Mouse (Mus musculus) thymus, postnatal 4 days (tissue): ENCODE data around the gene Rsbn1l.

ENCODE experiments used
- DNase-seq: peaks from one replicate; pipeline ENCODE4 v3.0.0; 2021

Rsbn1l gene

GRCm38 (mm10) chr5:20956298-20956697 is at the start of gene Rsbn1l:
Gene Rsbn1l (minus strand): TSS chr5:20956398.
- DNase-seq, result no peak

- DNase-seq, result peak; percentile 49
These were observed 46.5 kb upstream of the Rsbn1l start for GRCm38 (mm10) chr5:21002723-21003122.

- DNase-seq, result no peak
These were observed 45.6 kb upstream of the Rsbn1l start for GRCm38 (mm10) chr5:21001622-21002315.

DNA sequence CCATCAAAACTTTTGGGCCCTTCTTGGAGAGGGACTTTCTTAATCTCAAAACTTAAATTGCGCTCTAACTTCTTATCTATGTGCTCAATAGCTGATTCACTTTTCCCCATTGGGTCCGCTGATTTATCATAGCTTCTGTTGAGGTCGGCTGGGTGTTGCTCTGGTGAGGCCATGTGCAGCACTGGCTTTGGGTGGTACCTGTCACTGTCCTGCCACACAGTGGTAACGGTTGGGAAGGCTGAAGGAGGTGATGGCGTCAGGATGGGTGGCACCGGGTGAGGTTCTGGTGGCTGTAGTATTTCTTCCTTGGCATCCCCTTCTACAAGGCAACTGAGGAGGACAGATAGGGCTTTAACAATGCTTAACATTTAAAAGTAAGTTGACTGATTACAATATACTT is 42.2 kb upstream of the Rsbn1l start:
- DNase-seq, result no peak

DNA sequence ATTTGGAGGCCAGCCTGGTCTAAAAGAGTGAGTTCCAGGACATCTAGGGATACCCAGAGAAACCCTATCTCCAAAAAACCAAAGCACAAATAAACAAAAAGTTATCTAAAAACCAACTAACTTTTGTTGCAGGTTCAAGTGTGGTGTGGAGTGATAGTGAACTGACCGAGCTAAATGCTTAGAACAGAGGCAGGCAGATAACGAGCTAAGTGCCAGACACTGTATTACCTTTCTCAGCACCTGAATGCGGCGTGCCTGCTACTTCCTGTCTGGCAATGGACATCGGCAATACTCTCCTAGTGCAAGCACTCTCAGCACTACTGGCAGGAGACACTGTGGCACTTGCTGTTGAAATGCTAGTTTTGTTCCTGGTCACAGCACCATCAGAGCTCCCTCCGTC is 41.4 kb upstream of the Rsbn1l start:
- no peak for DNase-seq

GRCm38 (mm10) chr5:20990062-20990809 is 34.0 kb upstream of the Rsbn1l start:
- DNase-seq, result no peak

GRCm38 (mm10) chr5:20986271-20986670 is 30.1 kb upstream of the Rsbn1l start:
- no peak for DNase-seq

DNA sequence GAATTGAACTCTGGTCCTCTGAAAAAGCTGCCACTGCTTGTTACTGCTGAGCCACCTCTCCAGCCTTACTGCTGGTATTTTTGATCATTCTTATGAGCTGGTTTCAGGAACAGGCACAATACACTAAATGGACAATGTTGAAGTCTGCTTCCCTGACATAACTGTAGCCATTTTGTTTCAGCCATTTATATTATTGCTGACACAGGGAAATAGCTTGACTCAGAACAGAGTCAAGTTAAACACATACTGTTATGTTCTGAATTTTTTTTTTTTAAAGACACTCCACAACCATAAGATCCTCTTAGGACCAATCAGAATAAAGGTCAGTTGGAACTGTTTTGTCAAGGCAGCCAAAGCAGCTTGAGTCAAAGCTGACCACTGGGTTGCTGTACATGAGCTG is 27.3 kb upstream of the Rsbn1l start:
- DNase-seq, result no peak

DNA sequence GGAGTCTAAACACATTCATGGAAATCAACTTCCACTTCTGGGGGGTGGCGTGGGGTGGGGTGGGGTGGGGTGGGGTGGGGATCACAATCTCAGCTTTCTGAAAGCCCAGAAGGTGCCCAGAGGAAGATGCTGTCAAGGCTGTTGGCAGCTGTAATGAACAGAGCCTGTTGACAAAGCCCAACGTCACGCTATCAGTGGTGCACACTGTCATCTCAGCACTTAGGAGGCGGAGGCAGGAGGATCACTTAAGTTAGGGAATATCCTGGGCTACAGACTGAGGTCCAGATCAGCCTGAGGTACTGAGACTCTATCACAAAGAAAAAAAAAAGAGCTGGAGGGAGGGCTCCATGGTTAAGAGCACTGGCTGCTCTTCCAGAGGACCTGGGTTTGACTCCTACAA is 18.5 kb upstream of the Rsbn1l start:
- DNase-seq, result no peak

DNA sequence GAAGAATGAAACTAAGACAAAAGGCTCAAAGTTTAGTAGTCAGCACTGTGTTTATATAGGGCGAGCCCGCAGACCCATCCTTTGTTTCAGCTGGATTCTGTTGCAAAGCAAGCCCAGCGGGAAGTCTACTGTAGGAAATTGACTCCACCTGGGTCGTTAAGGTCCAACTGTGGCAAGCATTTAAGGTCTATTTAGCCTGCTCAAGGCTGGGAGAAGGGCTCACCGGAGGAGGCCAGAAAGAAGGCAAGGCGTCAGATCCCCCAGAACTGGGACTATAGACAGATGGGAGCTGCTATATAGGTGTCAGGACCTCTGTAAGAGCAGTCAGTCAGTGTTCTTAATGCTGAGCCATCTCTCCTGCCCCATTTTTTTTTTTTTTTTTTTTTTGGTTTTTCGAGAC is 17.8 kb upstream of the Rsbn1l start:
- DNase-seq, result no peak

DNA sequence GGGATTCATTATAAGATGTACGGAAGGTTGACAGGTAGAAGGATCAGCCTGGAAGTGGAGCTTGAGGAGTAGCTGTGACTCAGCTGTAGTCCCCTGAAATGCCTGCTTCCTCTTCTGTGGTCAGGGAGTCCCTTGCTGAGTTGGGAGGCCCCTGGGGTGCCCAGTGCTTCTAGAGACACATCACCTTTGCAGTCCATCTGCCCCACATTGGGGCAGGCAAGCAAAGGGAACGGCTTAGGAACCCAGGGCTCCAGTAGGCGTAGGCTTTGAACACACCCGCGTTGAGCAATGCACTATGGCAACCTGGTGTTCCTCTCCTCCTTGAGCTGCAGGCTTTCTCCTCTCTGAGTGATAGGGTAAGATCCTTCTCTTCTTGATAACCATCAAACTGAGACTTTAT is 16.9 kb upstream of the Rsbn1l start:
- DNase-seq, result no peak

DNA sequence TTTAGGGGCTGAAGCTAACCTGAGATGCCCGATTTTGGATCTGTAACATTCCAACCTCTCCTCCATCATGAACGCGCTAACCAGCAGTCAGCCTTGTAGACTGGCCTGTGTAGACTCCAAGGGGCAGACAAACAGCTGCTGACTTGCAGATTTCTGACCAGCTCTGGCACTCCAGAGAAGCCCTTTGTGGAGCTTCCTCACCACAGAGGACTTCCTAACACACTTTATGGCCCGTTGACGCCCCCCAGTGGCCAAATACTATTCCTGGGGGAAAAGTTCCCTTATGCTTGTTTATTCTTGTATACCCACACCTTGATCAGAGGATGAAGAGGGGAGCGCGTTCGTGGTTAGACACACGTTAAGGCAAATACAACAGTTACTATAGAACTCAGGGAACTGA is 12.8 kb upstream of the Rsbn1l start:
- DNase-seq, result peak; percentile 79

DNA sequence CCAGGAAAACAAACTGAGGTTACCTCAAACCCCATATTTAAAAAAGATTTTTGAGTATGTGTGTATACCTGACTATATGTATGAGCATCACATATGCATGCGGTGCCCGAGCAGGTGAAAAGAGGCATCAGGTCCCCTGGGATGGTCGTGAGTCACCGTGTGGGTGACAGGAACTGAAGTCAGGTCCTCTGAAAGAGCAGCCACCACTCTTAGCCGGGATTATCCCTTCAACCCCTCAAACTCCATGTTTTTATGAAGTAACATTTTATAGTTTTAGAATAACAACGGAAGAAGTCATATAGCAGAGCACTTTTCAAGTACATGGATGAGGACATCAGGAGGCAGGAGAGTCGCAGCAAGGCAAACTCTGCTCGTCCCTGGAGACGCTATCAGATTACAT is 12.3 kb upstream of the Rsbn1l start:
- DNase-seq, result no peak

DNA sequence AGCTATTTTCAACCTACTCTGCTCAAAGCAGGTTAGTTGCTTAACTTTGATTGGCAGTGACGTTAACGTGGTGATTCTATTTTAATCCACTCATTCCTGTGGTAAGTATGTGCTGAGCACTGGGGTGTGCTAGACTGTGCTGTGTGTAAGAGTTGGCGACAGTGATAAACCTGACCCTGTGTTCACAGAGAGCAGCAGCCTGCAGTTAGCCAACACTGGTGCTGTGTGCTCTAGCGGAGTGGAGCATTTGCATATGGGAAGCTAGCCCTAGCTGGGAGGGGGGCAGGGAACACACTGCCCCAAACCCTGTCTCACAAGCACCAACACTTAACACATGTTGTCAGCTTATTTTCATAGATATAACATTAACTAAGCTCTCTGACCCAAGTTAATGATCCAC is 11.7 kb upstream of the Rsbn1l start:
- no peak for DNase-seq

DNA sequence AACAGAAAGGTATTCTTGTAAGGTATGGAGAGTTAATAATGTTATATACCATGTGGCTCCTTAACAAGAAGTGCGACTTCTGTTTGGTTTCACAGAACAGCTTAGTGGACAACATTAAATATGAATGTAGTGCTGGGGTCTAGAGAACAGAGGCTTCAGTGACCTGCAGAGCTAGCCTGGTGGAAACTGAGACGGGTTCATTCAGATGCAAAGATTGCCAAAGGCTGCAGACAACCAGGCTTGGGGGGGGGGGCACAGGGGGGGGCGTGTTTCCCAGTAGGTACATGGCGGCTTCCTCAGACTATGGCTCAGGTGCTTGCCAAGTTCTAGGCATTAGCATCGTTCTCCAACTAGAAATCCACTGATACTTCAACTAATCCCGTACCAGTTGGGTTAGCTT is 8.2 kb upstream of the Rsbn1l start:
- no peak for DNase-seq

- DNase-seq, result no peak
These were observed 7.1 kb upstream of the Rsbn1l start for GRCm38 (mm10) chr5:20963295-20963694.

GRCm38 (mm10) chr5:20960927-20961326 is 4.7 kb upstream of the Rsbn1l start:
- no peak for DNase-seq

- peak; percentile 30 for DNase-seq
These were observed 923 bp downstream of the Rsbn1l start for GRCm38 (mm10) chr5:20955114-20955835.

DNA sequence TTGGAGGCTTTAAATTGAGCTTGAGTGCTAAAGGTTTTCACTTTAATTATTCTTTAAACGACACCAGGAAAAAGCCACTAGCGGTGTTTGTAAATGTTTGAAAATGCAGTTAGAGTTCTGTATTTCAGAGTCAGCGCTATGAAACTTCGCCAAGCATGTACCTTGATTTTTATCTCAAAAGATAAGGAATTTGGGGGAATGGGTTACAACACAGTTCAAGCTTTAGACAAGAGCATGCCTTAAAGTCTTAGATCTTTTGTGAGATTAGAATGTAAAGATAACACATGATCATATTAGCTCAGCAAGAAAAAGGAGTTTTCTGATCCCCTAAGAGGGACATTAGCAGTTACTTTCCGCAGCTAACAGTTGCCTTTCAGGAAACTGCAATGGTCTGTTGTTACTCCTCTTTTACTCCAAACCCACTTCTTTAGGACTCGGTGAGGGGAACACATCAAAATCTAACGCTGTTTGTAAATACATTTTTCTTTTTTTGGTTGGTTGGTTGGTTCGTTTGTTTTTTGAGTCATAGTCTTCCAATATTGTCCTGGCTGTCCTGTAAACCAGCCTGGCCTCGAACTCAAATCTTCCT is 3.8 kb downstream of the Rsbn1l start:
- DNase-seq, result no peak

- peak; percentile 94 for DNase-seq
These were observed 4.4 kb downstream of the Rsbn1l start for GRCm38 (mm10) chr5:20951666-20952281.

GRCm38 (mm10) chr5:20950855-20951650 is 5.1 kb downstream of the Rsbn1l start:
- DNase-seq, result peak; percentile 75

DNA sequence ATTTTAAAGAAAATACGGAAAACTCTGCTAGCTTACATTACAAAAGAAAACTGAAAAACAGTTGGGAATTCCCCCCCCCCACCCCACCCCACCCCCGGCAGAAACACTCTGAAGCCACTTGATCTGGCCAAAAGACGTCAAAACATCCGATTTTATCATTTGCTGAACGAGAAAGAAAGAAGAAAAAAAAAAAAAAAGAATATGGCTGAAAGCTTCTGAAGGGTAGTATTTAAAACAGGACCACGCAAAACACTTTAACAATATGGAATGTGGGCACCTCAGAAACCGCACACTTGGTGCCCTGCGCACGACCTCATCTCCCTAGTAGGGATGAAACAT is 5.7 kb downstream of the Rsbn1l start:
- no peak for DNase-seq
